Mouse (Mus musculus) C2C12 (cell line): Measurements from ENCODE around the gene Hdac8.

Source experiments
- CEBPB ChIP-seq: IDR thresholded peaks from one replicate; pipeline ENCODE4 v1.6.1; 2011; ENCODE audit warnings: low read depth, mild to moderate bottlenecking, control low read depth, moderate library complexity
- CTCF ChIP-seq: IDR thresholded peaks from one replicate; pipeline ENCODE4 v1.5.1; 2011; ENCODE audit not compliant: control insufficient read depth, insufficient read depth, insufficient read length
- FOSL1 ChIP-seq: IDR thresholded peaks from one replicate; pipeline ENCODE4 v1.8.0; 2011; ENCODE audit warnings: mild to moderate bottlenecking, low read length; ENCODE audit not compliant: poor library complexity, insufficient read depth, severe bottlenecking
- MAX ChIP-seq: IDR thresholded peaks from one replicate; pipeline ENCODE4 v1.6.1; 2011; ENCODE audit warnings: mild to moderate bottlenecking, control low read depth
- MYOD1 ChIP-seq: IDR thresholded peaks from one replicate; pipeline ENCODE4 v1.6.1; 2011; ENCODE audit warnings: low read depth; ENCODE audit not compliant: control insufficient read depth, insufficient read length
- MYOG ChIP-seq: IDR thresholded peaks from one replicate; pipeline ENCODE4 v1.6.1; 2011; ENCODE audit not compliant: control insufficient read depth, insufficient read length; ENCODE audit errors: extremely low read depth
- USF1 ChIP-seq: IDR thresholded peaks from one replicate; pipeline ENCODE4 v1.6.1; 2011; ENCODE audit warnings: low read depth, mild to moderate bottlenecking, control low read depth, moderate library complexity

- TF ChIP-seq USF1 (no peak), CTCF (no peak), MYOD1 (no peak), MYOG (no peak), CEBPB (no peak), MAX (no peak), FOSL1 (no peak)
Measured at GRCm38 (mm10) chrX:102504644-102505481, at the start of gene Hdac8.
